Comparison of ENCODE assay signal across 22 mouse cellular contexts in the genomic region with DNA sequence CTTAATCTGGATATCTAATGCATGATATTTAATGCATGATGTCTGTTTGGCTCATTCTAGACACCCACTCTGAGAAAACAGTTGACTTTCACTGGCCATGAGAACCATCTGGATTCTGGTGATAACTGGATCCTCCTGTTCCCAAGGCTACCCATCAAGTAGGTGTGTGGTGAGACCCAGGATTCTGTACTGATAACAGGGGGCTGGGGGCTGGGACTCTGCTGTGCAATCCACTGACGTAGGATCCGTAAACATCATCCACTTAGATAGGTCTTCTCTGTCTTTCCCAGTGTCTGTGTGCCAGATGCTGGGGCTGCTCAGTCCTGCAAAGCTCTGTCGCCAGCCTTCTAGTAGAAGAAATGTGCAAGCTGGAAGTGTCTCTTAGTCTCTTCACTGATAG. TPM values are rescaled to one million over a fixed set of nuclear protein-coding genes. Genes with fewer than 3 reads are reported as not detected.
DNase-seq lines count a peak whose midpoint lies in the region; ATAC-seq and TF ChIP-seq lines count a peak whose summit lies in the region.
"Had no signal": no experiment of that assay in that cellular context is flagged by ENCODE, and none has a peak within 500 bp of the region (broad histone marks: within the 10 kb centered on the region; RNA-seq: fewer than 3 reads in every experiment).

No protein-coding gene starts in this region.

- DNase-seq in liver = no peak
- DNase-seq in liver, embryonic 13.5 days = no peak
- no peak for DNase-seq in liver, embryonic 14.5 days (ENCODE audit: low read depth in 3 of 3, low spot score in 3 of 3)
- DNase-seq in cerebellum, postnatal 4 days (ENCODE audit: low spot score in 2 of 2) = no peak
- DNase-seq in forebrain, embryonic 10.5 days (ENCODE audit: extremely low spot score, low spot score) = no peak
- DNase-seq: adrenal gland, adult 2 months; adrenal gland, postnatal 10 days; adrenal gland, postnatal 25 days; cerebellum, adult 11 months; cerebellum, adult 18-20 months; cerebellum, adult 8-10 months; cerebellum, adult 9-11 months; cerebellum, postnatal 14 days; cerebellum, postnatal 36 days; embryo, embryonic 11 days; forebrain, postnatal 0 days had no signal

- H3K4me3 ChIP-seq in liver, embryonic 12.5 days = no peak overlapping the region
- no peak overlapping the region for H3K4me3 ChIP-seq in liver, embryonic 13.5 days (replicated peaks)
- H3K4me3 ChIP-seq in liver, embryonic 14.5 days (ENCODE audit: insufficient read depth in 1 of 2, low read depth in 2 of 2, low read length in 2 of 2) = no peak overlapping the region
- no peak overlapping the region for H3K4me3 ChIP-seq in forebrain, embryonic 10.5 days
- H3K4me3 ChIP-seq: embryonic facial prominence, embryonic 13.5 days; embryonic facial prominence, embryonic 15.5 days; erythroblast, embryonic 14.5 days; forebrain, embryonic 13.5 days; forebrain, embryonic 15.5 days had no signal

- no peaks in the 10 kb centered on the region for H3K9me3 ChIP-seq in liver, embryonic 12.5 days (replicated peaks)
- no peaks in the 10 kb centered on the region for H3K9me3 ChIP-seq in liver, embryonic 13.5 days (replicated peaks)
- no peaks in the 10 kb centered on the region for H3K9me3 ChIP-seq in liver, embryonic 14.5 days (ENCODE audit: control insufficient read depth, low read length)
- H3K9me3 ChIP-seq in forebrain, embryonic 10.5 days = no peaks in the 10 kb centered on the region
- H3K9me3 ChIP-seq: embryonic facial prominence, embryonic 13.5 days; embryonic facial prominence, embryonic 15.5 days; forebrain, embryonic 13.5 days; forebrain, embryonic 15.5 days had no signal

- H3K4me2 ChIP-seq in liver, embryonic 12.5 days = no peak overlapping the region
- H3K4me2 ChIP-seq in liver, embryonic 13.5 days = no peak overlapping the region
- no peak overlapping the region for H3K4me2 ChIP-seq in liver, embryonic 14.5 days (ENCODE audit: low read depth)
- H3K4me2 ChIP-seq: embryonic facial prominence, embryonic 13.5 days; embryonic facial prominence, embryonic 15.5 days; forebrain, embryonic 13.5 days; forebrain, embryonic 15.5 days had no signal

- TF ChIP-seq CTCF in liver, embryonic 14.5 days (IDR thresholded peaks at IDR 0.05; ENCODE audit: low read depth) = no peak

- no peak overlapping the region for H3K27ac ChIP-seq in liver, embryonic 12.5 days
- no peak overlapping the region for H3K27ac ChIP-seq in liver, embryonic 13.5 days
- H3K27ac ChIP-seq in liver, embryonic 14.5 days = no peak overlapping the region
- no peak overlapping the region for H3K27ac ChIP-seq in forebrain, embryonic 10.5 days
- H3K27ac ChIP-seq: embryonic facial prominence, embryonic 13.5 days; embryonic facial prominence, embryonic 15.5 days; forebrain, embryonic 13.5 days; forebrain, embryonic 15.5 days had no signal

- H3K4me1 ChIP-seq in liver, embryonic 12.5 days = no peaks in the 10 kb centered on the region; the same call in 1 of the 2 replicates
- H3K4me1 ChIP-seq in liver, embryonic 13.5 days (replicated peaks) = peaks cover 3% of the 10 kb centered on the region; the same call in 1 of the 2 replicates
- H3K4me1 ChIP-seq in liver, embryonic 14.5 days (replicated peaks; ENCODE audit: control insufficient read depth in 2 of 2, insufficient read depth in 2 of 2, low read length in 1 of 2) = peaks cover 0 to 2% of the 10 kb centered on the region in 2 experiments; a peak in 1 of 4 replicates
- H3K4me1 ChIP-seq in forebrain, embryonic 10.5 days = 0 out of 2 replicates have a peak, but pooled peaks cover 3% of the 10 kb centered on the region

- no peak overlapping the region for H3K9ac ChIP-seq in liver, embryonic 12.5 days
- no peak overlapping the region for H3K9ac ChIP-seq in liver, embryonic 13.5 days
- no peak overlapping the region for H3K9ac ChIP-seq in liver, embryonic 14.5 days (replicated peaks)
- H3K9ac ChIP-seq: embryonic facial prominence, embryonic 13.5 days; embryonic facial prominence, embryonic 15.5 days; forebrain, embryonic 13.5 days; forebrain, embryonic 15.5 days; forebrain, postnatal 0 days had no signal

- H3K36me3 ChIP-seq in liver, embryonic 12.5 days = no peaks in the 10 kb centered on the region
- H3K36me3 ChIP-seq in liver, embryonic 13.5 days = no peaks in the 10 kb centered on the region
- H3K36me3 ChIP-seq in liver, embryonic 14.5 days (replicated peaks; ENCODE audit: control insufficient read depth, insufficient read depth, low read depth) = no peaks in the 10 kb centered on the region
- no peaks in the 10 kb centered on the region for H3K36me3 ChIP-seq in forebrain, embryonic 10.5 days (replicated peaks)
- H3K36me3 ChIP-seq: embryonic facial prominence, embryonic 13.5 days; embryonic facial prominence, embryonic 15.5 days; forebrain, embryonic 15.5 days had no signal

- WGBS in liver, embryonic 12.5 days (ENCODE audit: insufficient replicate concordance) = 48% methylated on average over 3 of the region's 3 CpGs
- 33% methylated on average over 3 of the region's 3 CpGs for WGBS in liver, embryonic 13.5 days (ENCODE audit: insufficient replicate concordance)
- 45% methylated on average over 3 of the region's 3 CpGs for WGBS in liver, embryonic 14.5 days (ENCODE audit: insufficient replicate concordance)
- WGBS in forebrain, embryonic 10.5 days = 80% methylated on average over 3 of the region's 3 CpGs

- 0 out of 2 replicates have a peak, but pooled peaks have one; percentile 14 for TF ChIP-seq EP300 in liver, embryonic 14.5 days (IDR thresholded peaks at IDR 0.05; ENCODE audit: low read depth)

- ATAC-seq in liver, embryonic 12.5 days = peak; percentile 51; the same call in 1 of the 2 replicates
- ATAC-seq in liver, embryonic 13.5 days (ENCODE audit: low read depth) = peak; percentile 50
- ATAC-seq in liver, embryonic 14.5 days (ENCODE audit: insufficient read depth) = no peak
- ATAC-seq: forebrain, embryonic 13.5 days; forebrain, embryonic 15.5 days; forebrain, postnatal 0 days had no signal

- H3K27me3 ChIP-seq in liver, embryonic 12.5 days (replicated peaks) = no peaks in the 10 kb centered on the region
- H3K27me3 ChIP-seq in liver, embryonic 13.5 days = no peaks in the 10 kb centered on the region
- no peaks in the 10 kb centered on the region for H3K27me3 ChIP-seq in liver, embryonic 14.5 days (ENCODE audit: control insufficient read depth, insufficient read depth, low read length)
- H3K27me3 ChIP-seq in forebrain, embryonic 10.5 days (ENCODE audit: poor library complexity, severe bottlenecking) = peaks cover 24% of the 10 kb centered on the region
- H3K27me3 ChIP-seq: embryonic facial prominence, embryonic 15.5 days; forebrain, embryonic 15.5 days had no signal

RNA-seq across cellular contexts. Expression of gene Msrb2, which starts 22.8 kb away (rescaled TPM):
- 10.3 and 11.2 TPM in 2 replicates for polyA plus RNA-seq in liver, embryonic 12.5 days (2016; fragmentation: Nextera tagmentation; extraction: Ambion mirVana)
- polyA plus RNA-seq in liver, embryonic 13.5 days (2015; fragmentation: Nextera tagmentation; extraction: Ambion mirVana) = 10.6 and 12.0 TPM in 2 replicates
- polyA plus RNA-seq in liver, embryonic 14.5 days (2012; rRNA removed) = 5.5 and 6.5 TPM in 2 replicates
- 8.4 and 9.9 TPM in 2 replicates for polyA plus RNA-seq in liver, embryonic 14.5 days (2014; fragmentation: Nextera tagmentation; extraction: Ambion mirVana)
- polyA plus RNA-seq in forebrain, embryonic 10.5 days (2016; fragmentation: Nextera tagmentation; extraction: Ambion mirVana) = 15.2 and 16.1 TPM in 2 replicates
